Mouse (Mus musculus): Measurements from ENCODE around the gene Wdr46. TPM values are rescaled to one million over a fixed set of nuclear protein-coding genes. Genes with fewer than 3 reads are reported as not detected.
A peak's percentile ranks its signal among the peaks of the same experiment; 100 is the strongest.

Wdr46 gene
- polyA plus RNA-seq, 1 experiment from 2014 or later, result 29.4 TPM

DNA sequence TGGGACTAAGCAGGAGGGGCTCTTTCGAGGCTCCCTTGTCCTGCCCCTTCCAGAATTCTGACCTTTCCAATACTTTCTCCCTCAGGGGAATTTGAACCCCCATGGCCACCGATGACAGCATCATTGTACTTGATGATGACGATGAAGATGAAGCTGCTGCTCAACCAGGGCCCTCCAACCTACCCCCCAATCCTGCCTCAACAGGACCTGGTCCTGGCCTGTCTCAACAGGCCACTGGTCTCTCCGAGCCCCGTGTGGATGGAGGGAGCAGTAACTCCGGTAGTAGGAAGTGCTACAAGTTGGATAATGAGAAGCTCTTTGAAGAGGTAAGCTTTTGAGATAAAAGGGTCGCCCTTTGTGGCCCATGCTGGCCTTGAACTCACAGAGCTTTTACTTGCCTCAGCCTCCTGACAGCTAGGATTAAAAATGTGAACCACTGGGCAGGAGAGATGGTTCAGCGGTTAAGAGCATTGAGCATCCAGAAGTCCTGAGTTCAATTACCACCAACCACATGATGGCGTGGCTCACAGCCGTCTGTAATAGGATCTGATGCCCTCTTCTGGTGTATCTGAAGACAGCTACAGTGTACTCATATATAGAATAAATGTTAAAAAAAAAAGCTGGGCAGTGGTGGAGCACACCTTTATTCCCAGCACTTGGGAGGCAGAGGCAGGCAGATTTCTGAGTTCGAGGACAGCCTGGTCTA, 30.0 kb upstream of the Wdr46 start:
- no peak overlapping the region; the same call in 1 of the 2 replicates for H3K27ac ChIP-seq (ENCODE audit: low read length)
- ATAC-seq, result no peak
- no peaks in the 10 kb centered on the region for H3K9me3 ChIP-seq (ENCODE audit: control insufficient read depth, low read length)
- H3K4me2 ChIP-seq (ENCODE audit: low read length), result peak overlapping the region; percentile 52
- 52% methylated on average over 11 of the region's 11 CpGs for WGBS
- H3K27me3 ChIP-seq (replicated peaks; ENCODE audit: control insufficient read depth, insufficient read depth, low read length), result no peaks in the 10 kb centered on the region
- peaks cover 25% of the 10 kb centered on the region for H3K36me3 ChIP-seq (ENCODE audit: control insufficient read depth, insufficient read depth)
- H3K9ac ChIP-seq (replicated peaks; ENCODE audit: low read depth, low read length), result peak overlapping the region; percentile 84
- H3K4me3 ChIP-seq (replicated peaks; ENCODE audit: low read length), result peak overlapping the region; percentile 74
- peaks cover 26% of the 10 kb centered on the region for H3K4me1 ChIP-seq (replicated peaks; ENCODE audit: control insufficient read depth, insufficient read depth, low read length)

DNA sequence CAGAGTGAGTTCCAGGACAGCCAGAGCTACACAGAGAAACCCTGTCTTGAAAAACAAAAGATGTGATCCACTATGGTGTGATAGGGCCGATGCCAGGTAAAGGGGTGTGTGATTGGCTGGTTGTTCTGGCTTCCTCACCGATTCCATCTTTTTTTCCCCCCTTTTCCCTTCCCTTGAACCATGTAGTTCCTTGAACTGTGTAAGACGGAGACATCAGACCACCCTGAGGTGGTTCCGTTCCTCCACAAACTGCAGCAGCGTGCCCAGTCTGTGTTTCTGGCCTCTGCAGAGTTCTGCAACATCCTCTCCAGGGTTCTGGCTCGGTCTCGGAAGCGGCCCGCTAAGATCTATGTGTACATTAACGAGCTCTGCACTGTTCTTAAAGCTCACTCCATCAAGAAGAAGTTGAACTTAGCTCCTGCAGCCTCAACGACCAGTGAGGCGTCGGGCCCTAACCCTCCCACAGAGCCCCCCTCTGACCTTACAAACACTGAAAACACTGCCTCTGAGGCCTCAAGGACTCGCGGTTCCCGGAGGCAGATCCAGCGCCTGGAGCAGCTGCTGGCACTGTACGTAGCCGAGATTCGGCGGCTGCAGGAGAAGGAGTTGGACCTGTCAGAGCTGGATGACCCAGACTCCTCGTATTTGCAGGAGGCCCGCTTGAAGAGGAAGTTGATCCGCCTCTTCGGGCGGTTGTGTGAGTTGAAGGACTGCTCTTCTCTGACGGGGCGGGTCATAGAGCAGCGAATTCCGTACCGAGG, 29.2 kb upstream of the Wdr46 start:
- Histone ChIP-seq H3K36me3 (ENCODE audit: control insufficient read depth, insufficient read depth) (peaks cover 25% of the 10 kb centered on the region), H3K4me3 (replicated peaks; ENCODE audit: low read length) (no peak overlapping the region), H3K27ac (ENCODE audit: low read length) (no peak overlapping the region), H3K9me3 (ENCODE audit: control insufficient read depth, low read length) (no peaks in the 10 kb centered on the region), H3K27me3 (replicated peaks; ENCODE audit: control insufficient read depth, insufficient read depth, low read length) (no peaks in the 10 kb centered on the region), H3K9ac (replicated peaks; ENCODE audit: low read depth, low read length) (no peak overlapping the region), H3K4me2 (ENCODE audit: low read length) (no peak overlapping the region), H3K4me1 (replicated peaks; ENCODE audit: control insufficient read depth, insufficient read depth, low read length) (peaks cover 28% of the 10 kb centered on the region)
- 94% methylated on average over 31 of the region's 31 CpGs for whole genome bisulfite sequencing
- ATAC-seq, result no peak

DNA sequence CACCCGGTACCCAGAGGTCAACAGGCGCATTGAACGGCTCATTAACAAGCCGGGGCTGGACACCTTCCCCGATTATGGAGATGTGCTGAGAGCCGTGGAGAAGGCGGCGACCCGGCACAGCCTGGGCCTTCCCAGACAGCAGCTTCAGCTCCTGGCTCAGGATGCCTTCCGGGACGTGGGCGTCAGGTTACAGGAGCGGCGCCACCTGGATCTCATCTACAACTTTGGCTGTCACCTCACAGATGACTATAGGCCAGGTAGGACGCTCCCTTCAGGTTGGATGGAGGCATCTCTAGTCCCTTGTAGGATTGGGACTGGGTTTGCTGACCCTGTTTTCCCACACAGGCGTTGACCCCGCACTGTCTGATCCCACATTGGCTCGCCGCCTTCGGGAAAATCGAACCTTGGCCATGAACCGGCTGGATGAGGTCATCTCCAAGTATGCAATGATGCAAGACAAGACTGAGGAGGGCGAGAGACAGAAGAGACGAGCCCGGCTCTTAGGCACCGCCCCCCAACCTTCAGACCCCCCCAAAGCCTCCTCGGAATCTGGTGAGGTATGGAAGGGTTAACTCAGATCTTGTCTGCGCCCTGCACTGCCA, 28.5 kb upstream of the Wdr46 start:
- H3K9ac ChIP-seq (replicated peaks; ENCODE audit: low read depth, low read length), result no peak overlapping the region
- H3K4me1 ChIP-seq (replicated peaks; ENCODE audit: control insufficient read depth, insufficient read depth, low read length), result peaks cover 33% of the 10 kb centered on the region
- H3K36me3 ChIP-seq (ENCODE audit: control insufficient read depth, insufficient read depth), result peaks cover 25% of the 10 kb centered on the region
- 90% methylated on average over 28 of the region's 28 CpGs for WGBS
- H3K27ac ChIP-seq (ENCODE audit: low read length), result no peak overlapping the region
- no peaks in the 10 kb centered on the region for H3K9me3 ChIP-seq (ENCODE audit: control insufficient read depth, low read length)
- H3K4me2 ChIP-seq (ENCODE audit: low read length), result no peak overlapping the region
- no peaks in the 10 kb centered on the region for H3K27me3 ChIP-seq (replicated peaks; ENCODE audit: control insufficient read depth, insufficient read depth, low read length)
- no peak for ATAC-seq
- H3K4me3 ChIP-seq (replicated peaks; ENCODE audit: low read length), result no peak overlapping the region

DNA sequence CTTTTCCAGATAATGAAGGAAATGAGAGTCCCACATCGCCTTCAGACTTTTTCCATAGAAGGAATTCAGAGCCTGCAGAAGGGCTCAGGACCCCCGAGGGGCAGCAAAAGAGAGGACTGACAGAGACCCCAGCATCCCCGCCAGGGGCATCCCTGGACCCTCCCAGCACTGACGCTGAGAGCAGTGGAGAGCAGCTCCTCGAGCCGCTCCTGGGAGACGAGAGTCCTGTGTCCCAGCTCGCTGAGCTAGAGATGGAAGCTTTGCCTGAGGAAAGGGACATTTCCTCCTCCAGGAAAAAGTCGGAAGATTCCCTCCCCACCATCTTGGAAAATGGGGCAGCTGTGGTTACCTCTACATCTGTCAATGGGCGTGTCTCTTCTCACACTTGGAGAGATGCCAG, 27.2 kb upstream of the Wdr46 start:
- H3K27me3 ChIP-seq (replicated peaks; ENCODE audit: control insufficient read depth, insufficient read depth, low read length), result no peaks in the 10 kb centered on the region
- H3K4me3 ChIP-seq (replicated peaks; ENCODE audit: low read length), result no peak overlapping the region
- no peak overlapping the region for H3K9ac ChIP-seq (replicated peaks; ENCODE audit: low read depth, low read length)
- H3K9me3 ChIP-seq (ENCODE audit: control insufficient read depth, low read length), result no peaks in the 10 kb centered on the region
- ATAC-seq, result no peak
- no peak overlapping the region for H3K27ac ChIP-seq (ENCODE audit: low read length)
- H3K36me3 ChIP-seq (ENCODE audit: control insufficient read depth, insufficient read depth), result peaks cover 25% of the 10 kb centered on the region
- peaks cover 30% of the 10 kb centered on the region for H3K4me1 ChIP-seq (replicated peaks; ENCODE audit: control insufficient read depth, insufficient read depth, low read length)
- 90% methylated on average over 10 of the region's 10 CpGs for WGBS
- H3K4me2 ChIP-seq (ENCODE audit: low read length), result no peak overlapping the region

DNA sequence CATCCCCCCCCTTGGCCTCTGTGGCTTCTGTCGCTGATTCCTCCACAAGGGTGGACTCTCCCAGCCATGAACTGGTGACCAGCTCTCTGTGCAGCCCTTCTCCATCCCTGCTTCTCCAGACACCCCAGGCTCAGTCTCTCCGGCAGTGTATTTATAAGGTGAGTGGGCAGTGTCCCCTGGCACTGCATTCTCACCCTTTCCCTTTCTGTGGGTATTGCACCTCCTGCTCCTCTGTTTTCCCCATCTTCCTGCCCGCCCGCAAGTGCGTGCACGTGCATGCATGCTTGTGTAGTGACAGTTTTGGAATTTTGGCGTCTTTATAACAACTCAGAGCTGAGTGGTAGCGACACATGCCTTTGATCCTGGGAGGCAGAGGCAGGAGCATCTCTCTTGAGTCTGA, 26.6 kb upstream of the Wdr46 start:
- WGBS, result 96% methylated on average over 8 of the region's 8 CpGs
- H3K9ac ChIP-seq (replicated peaks; ENCODE audit: low read depth, low read length), result no peak overlapping the region
- ATAC-seq, result no peak
- peaks cover 34% of the 10 kb centered on the region for H3K4me1 ChIP-seq (replicated peaks; ENCODE audit: control insufficient read depth, insufficient read depth, low read length)
- no peaks in the 10 kb centered on the region for H3K27me3 ChIP-seq (replicated peaks; ENCODE audit: control insufficient read depth, insufficient read depth, low read length)
- no peak overlapping the region for H3K4me2 ChIP-seq (ENCODE audit: low read length)
- no peaks in the 10 kb centered on the region for H3K9me3 ChIP-seq (ENCODE audit: control insufficient read depth, low read length)
- H3K36me3 ChIP-seq (ENCODE audit: control insufficient read depth, insufficient read depth), result peaks cover 25% of the 10 kb centered on the region
- H3K27ac ChIP-seq (ENCODE audit: low read length), result no peak overlapping the region
- H3K4me3 ChIP-seq (replicated peaks; ENCODE audit: low read length), result no peak overlapping the region

DNA sequence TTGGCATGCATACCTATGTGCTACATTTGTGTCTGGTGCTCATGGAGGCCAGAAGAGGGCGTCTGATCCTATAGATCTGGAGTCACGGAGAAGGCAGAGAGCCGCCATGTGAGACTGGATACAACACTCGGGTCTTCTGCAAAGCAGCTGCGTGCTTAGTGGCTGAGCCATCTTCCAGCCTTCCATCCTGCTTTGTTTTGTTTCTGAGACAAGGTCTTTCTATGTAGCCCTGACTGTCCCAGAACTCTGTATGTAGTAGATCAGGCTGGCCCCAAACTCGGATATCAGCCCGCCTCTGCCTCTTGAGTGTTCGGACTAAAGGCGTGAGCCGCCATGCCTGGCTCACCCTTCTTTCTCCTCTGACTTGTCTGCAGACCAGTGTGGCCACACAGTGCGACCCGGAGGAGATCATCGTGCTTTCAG, 25.5 kb upstream of the Wdr46 start:
- H3K9me3 ChIP-seq (ENCODE audit: control insufficient read depth, low read length), result no peaks in the 10 kb centered on the region
- no peak overlapping the region for H3K9ac ChIP-seq (replicated peaks; ENCODE audit: low read depth, low read length)
- 60% methylated on average over 13 of the region's 13 CpGs for WGBS
- ATAC-seq, result no peak
- H3K4me3 ChIP-seq (replicated peaks; ENCODE audit: low read length), result peak overlapping the region; percentile 53; the same call in 1 of the 2 replicates
- H3K27me3 ChIP-seq (replicated peaks; ENCODE audit: control insufficient read depth, insufficient read depth, low read length), result no peaks in the 10 kb centered on the region
- H3K4me1 ChIP-seq (replicated peaks; ENCODE audit: control insufficient read depth, insufficient read depth, low read length), result peaks cover 43% of the 10 kb centered on the region
- no peak overlapping the region for H3K27ac ChIP-seq (ENCODE audit: low read length)
- peak overlapping the region; percentile 66 for H3K4me2 ChIP-seq (ENCODE audit: low read length)
- H3K36me3 ChIP-seq (ENCODE audit: control insufficient read depth, insufficient read depth), result peaks cover 25% of the 10 kb centered on the region

DNA sequence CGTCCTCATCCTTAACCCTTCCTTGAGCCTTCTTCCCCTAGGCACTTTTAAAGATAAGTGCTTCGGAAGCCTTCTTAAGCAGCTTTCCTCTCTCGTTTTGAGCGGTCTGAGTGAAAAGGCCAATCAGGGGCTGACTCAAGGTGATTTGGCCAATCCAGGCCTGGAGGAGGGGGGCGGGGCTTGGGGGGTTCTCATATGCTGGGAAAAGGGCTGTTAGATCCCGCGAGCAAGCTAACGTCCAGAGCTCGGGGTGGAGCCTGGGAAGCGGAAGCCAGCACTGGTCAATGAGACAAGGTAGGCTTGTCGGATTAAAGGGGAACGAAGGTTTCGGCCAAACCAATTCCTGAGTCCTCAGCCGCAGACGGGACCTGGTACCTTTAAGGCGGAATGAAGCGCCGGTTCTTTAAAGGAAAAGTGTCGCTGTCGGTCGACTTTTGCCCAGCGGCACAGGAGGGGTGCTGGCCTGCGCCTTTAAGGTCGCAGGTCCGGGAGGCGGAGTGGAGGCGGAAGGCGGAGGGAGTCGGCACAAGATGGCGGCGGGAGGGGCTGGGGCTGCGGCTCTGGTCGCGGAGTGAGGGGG, 24.7 kb upstream of the Wdr46 start, which contains the start of the genes Tapbp and Zbtb22:
Gene Tapbp, plus strand, starts transcription at position 229 of the 580 bp plus-strand sequence.
Gene Zbtb22, plus strand, starts transcription at position 234 of the 580 bp plus-strand sequence.
- WGBS, result under 1% methylated on average over 26 of the region's 34 CpGs
- Histone ChIP-seq H3K27ac (ENCODE audit: low read length) (peak within 1 kb of the TSS; percentile 79), H3K4me3 (replicated peaks; ENCODE audit: low read length) (peak within 1 kb of the TSS; percentile 53), H3K27me3 (replicated peaks; ENCODE audit: control insufficient read depth, insufficient read depth, low read length) (no peaks in the 10 kb centered on the region), H3K4me2 (ENCODE audit: low read length) (peak within 1 kb of the TSS; percentile 66), H3K36me3 (ENCODE audit: control insufficient read depth, insufficient read depth) (peaks cover 25% of the 10 kb centered on the region), H3K9me3 (ENCODE audit: control insufficient read depth, low read length) (no peaks in the 10 kb centered on the region), H3K4me1 (replicated peaks; ENCODE audit: control insufficient read depth, insufficient read depth, low read length) (peaks cover 43% of the 10 kb centered on the region), H3K9ac (replicated peaks; ENCODE audit: low read depth, low read length) (peak within 1 kb of the TSS; percentile 65)
- peak; percentile 92 for ATAC-seq

DNA sequence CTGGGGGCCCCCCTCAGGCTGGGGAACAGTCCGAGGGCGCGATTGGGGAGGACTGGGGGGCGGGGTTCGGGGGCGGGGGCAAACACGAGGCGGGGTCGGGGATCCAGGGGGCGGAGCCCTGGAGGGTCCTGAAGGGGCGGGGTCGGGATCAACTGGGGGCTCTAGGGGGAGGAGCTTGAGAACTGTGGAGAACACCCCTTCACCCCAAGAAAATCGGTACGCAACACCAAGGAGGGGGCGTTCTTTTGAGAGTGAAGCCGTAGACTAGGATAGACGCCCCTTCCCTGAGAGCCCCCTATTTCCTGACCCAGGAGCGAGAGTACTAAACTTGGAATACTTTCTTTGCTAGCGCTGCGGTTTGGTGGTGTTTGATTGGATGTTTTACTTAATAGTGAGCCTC, 24.2 kb upstream of the Wdr46 start:
- 2% methylated on average over 14 of the region's 20 CpGs for WGBS
- peak; percentile 24 for ATAC-seq
- H3K27ac ChIP-seq (ENCODE audit: low read length), result peak overlapping the region; percentile 79
- H3K36me3 ChIP-seq (ENCODE audit: control insufficient read depth, insufficient read depth), result peaks cover 23% of the 10 kb centered on the region
- peak overlapping the region; percentile 53 for H3K4me3 ChIP-seq (replicated peaks; ENCODE audit: low read length)
- H3K9ac ChIP-seq (replicated peaks; ENCODE audit: low read depth, low read length), result peak overlapping the region; percentile 65
- H3K4me1 ChIP-seq (replicated peaks; ENCODE audit: control insufficient read depth, insufficient read depth, low read length), result peaks cover 44% of the 10 kb centered on the region
- no peaks in the 10 kb centered on the region for H3K27me3 ChIP-seq (replicated peaks; ENCODE audit: control insufficient read depth, insufficient read depth, low read length)
- no peaks in the 10 kb centered on the region for H3K9me3 ChIP-seq (ENCODE audit: control insufficient read depth, low read length)
- peak overlapping the region; percentile 66 for H3K4me2 ChIP-seq (ENCODE audit: low read length)

All from forebrain, embryonic 16.5 days (tissue).